8 mouse cellular contexts compared by ENCODE assay signal in the genomic region with DNA sequence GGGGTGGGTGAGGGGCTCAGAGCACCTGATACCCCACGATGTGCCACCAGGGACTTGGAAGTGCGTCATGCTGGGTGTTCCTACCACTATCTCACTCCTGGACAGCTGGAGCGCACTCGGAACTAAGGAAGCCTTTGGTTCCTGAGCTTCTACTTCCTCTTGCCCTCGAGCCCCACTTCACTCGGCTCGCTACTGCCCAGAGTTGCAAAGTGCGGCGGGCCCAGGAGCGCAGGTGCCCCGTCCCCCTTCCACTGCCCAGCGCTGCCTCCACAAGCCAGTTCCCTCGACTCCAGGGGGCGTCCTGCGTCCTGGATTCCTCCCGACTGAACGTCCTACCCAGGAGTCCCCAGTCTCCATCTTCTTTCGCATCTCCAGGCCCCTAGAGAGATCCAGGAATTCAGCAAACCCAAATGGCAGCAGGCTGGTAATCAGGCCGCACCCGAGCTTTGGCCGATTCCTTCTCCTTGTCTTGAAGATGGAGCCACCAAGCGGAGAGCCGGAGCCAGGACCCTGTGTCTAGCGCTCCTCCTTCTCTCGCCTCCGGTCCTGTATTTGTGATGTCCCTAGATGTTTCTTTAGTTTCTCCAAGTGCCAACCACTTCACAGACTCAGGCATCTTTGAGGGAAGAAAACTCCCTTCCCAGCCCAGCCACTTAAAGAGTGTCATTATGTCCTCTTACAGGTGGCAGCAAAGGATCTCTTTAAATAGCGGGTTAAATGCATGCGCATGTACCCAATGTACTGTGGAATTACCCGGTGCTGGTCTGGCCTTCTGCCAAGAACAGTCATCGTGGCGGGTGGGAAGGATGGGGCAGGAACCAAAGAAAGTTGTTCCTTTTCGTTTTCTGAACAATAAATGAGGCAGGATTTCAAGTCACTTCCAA. TPM values are rescaled to one million over a fixed set of nuclear protein-coding genes. Genes with fewer than 3 reads are reported as not detected.
A peak's percentile ranks its signal among the peaks of the same experiment; 100 is the strongest.
DNase-seq lines count a peak whose midpoint lies in the region; ATAC-seq and TF ChIP-seq lines count a peak whose summit lies in the region.

No protein-coding gene starts in this region.

- peak; percentile 79 for TF ChIP-seq CTCF in C2C12 (IDR thresholded peaks at IDR 0.05; ENCODE audit: control insufficient read depth, insufficient read depth, insufficient read length)

- no peaks in the 10 kb centered on the region for H3K9me3 ChIP-seq in embryonic facial prominence, embryonic 13.5 days
- H3K9me3 ChIP-seq in heart, embryonic 11.5 days (replicated peaks; ENCODE audit: control insufficient read depth, low read length) = no peaks in the 10 kb centered on the region
- H3K9me3 ChIP-seq in kidney, embryonic 15.5 days (replicated peaks) = no peaks in the 10 kb centered on the region
- H3K9me3 ChIP-seq in liver, embryonic 12.5 days (replicated peaks) = no peaks in the 10 kb centered on the region
- no peaks in the 10 kb centered on the region for H3K9me3 ChIP-seq in stomach, embryonic 15.5 days

- peak overlapping the region; percentile 90 for H3K9ac ChIP-seq in embryonic facial prominence, embryonic 13.5 days
- H3K9ac ChIP-seq in heart, embryonic 11.5 days (ENCODE audit: low read depth, low read length) = peak overlapping the region; percentile 99
- peak overlapping the region; percentile 90 for H3K9ac ChIP-seq in kidney, embryonic 15.5 days
- peak overlapping the region; percentile 83 for H3K9ac ChIP-seq in liver, embryonic 12.5 days
- peak overlapping the region; percentile 84 for H3K9ac ChIP-seq in stomach, embryonic 15.5 days

- peak; percentile 43; the same call in 1 of the 2 replicates for ATAC-seq in embryonic facial prominence, embryonic 13.5 days (ENCODE audit: insufficient number of reproducible peaks, insufficient read depth, low FRiP score, low TSS enrichment, low read depth)
- ATAC-seq in heart, embryonic 11.5 days (replicated peaks; ENCODE audit: insufficient number of reproducible peaks, low FRiP score, low TSS enrichment) = peak; percentile 51
- peak; percentile 49 for ATAC-seq in kidney, embryonic 15.5 days (replicated peaks; ENCODE audit: low FRiP score)
- ATAC-seq in liver, embryonic 12.5 days = peak; percentile 33
- ATAC-seq in stomach, embryonic 15.5 days (ENCODE audit: insufficient read depth, low FRiP score, low read depth) = peak; percentile 40

- H3ac ChIP-seq in C2C12 (ENCODE audit: control insufficient read depth, insufficient read length, low read depth) = peak overlapping the region; percentile 74

- peaks cover 18% of the 10 kb centered on the region; the same call in 1 of the 2 replicates for H3K4me1 ChIP-seq in embryonic facial prominence, embryonic 13.5 days
- peaks cover 9% of the 10 kb centered on the region for H3K4me1 ChIP-seq in heart, embryonic 11.5 days (ENCODE audit: control insufficient read depth, insufficient read depth, low read length)
- peaks cover 32% of the 10 kb centered on the region for H3K4me1 ChIP-seq in kidney, embryonic 15.5 days
- peaks cover 27% of the 10 kb centered on the region for H3K4me1 ChIP-seq in liver, embryonic 12.5 days
- peaks cover 13% of the 10 kb centered on the region for H3K4me1 ChIP-seq in stomach, embryonic 15.5 days

- H3K36me3 ChIP-seq in C2C12 (ENCODE audit: control insufficient read depth, insufficient read depth) = peaks cover 6% of the 10 kb centered on the region
- H3K36me3 ChIP-seq in embryonic facial prominence, embryonic 13.5 days = no peaks in the 10 kb centered on the region
- H3K36me3 ChIP-seq in heart, embryonic 11.5 days (ENCODE audit: control insufficient read depth, insufficient read depth, low read length) = 0 out of 2 replicates have a peak, but pooled peaks cover 3% of the 10 kb centered on the region
- no peaks in the 10 kb centered on the region for H3K36me3 ChIP-seq in kidney, embryonic 15.5 days
- peaks cover 6% of the 10 kb centered on the region; the same call in 1 of the 2 replicates for H3K36me3 ChIP-seq in liver, embryonic 12.5 days
- no peaks in the 10 kb centered on the region for H3K36me3 ChIP-seq in stomach, embryonic 15.5 days

- no peaks in the 10 kb centered on the region for H3K27me3 ChIP-seq in C2C12 (ENCODE audit: control insufficient read depth, insufficient read depth, insufficient read length)
- 0 out of 2 replicates have a peak, but pooled peaks cover 4% of the 10 kb centered on the region for H3K27me3 ChIP-seq in embryonic facial prominence, embryonic 13.5 days
- no peaks in the 10 kb centered on the region for H3K27me3 ChIP-seq in heart, embryonic 11.5 days (ENCODE audit: control insufficient read depth, insufficient read depth, low read length)
- H3K27me3 ChIP-seq in kidney, embryonic 15.5 days = no peaks in the 10 kb centered on the region
- H3K27me3 ChIP-seq in liver, embryonic 12.5 days (replicated peaks) = peaks cover 13% of the 10 kb centered on the region
- H3K27me3 ChIP-seq in stomach, embryonic 15.5 days (replicated peaks) = no peaks in the 10 kb centered on the region

- H3K4me2 ChIP-seq in embryonic facial prominence, embryonic 13.5 days = peak overlapping the region; percentile 99
- peak overlapping the region; percentile 99 for H3K4me2 ChIP-seq in heart, embryonic 11.5 days
- peak overlapping the region; percentile 95 for H3K4me2 ChIP-seq in kidney, embryonic 15.5 days
- peak overlapping the region; percentile 98 for H3K4me2 ChIP-seq in liver, embryonic 12.5 days
- H3K4me2 ChIP-seq in stomach, embryonic 15.5 days = peak overlapping the region; percentile 100

- H3K79me2 ChIP-seq in C2C12 (ENCODE audit: control insufficient read depth, insufficient read depth) = peaks cover 44% of the 10 kb centered on the region

- H3K4me3 ChIP-seq in C2C12 (ENCODE audit: insufficient read depth, poor library complexity, severe bottlenecking) = peak overlapping the region; percentile 59
- peak overlapping the region; percentile 82 for H3K4me3 ChIP-seq in embryonic facial prominence, embryonic 13.5 days
- H3K4me3 ChIP-seq in heart, embryonic 11.5 days (ENCODE audit: low read depth, low read length) = peak overlapping the region; percentile 87
- H3K4me3 ChIP-seq in kidney, embryonic 15.5 days (replicated peaks) = peak overlapping the region; percentile 82
- H3K4me3 ChIP-seq in liver, embryonic 12.5 days = peak overlapping the region; percentile 77
- peak overlapping the region; percentile 82 for H3K4me3 ChIP-seq in stomach, embryonic 15.5 days (replicated peaks)

- H3K79me3 ChIP-seq in C2C12 (ENCODE audit: low read depth) = peaks cover 23% of the 10 kb centered on the region

- DNase-seq in adrenal gland, postnatal 25 days = peak; percentile 69
- DNase-seq in naive thymus-derived CD4-positive, alpha-beta T cell, adult 2 months (ENCODE audit: low read depth) = peak; percentile 88

- peak overlapping the region; percentile 91 for H3K27ac ChIP-seq in embryonic facial prominence, embryonic 13.5 days
- peak overlapping the region; percentile 97 for H3K27ac ChIP-seq in heart, embryonic 11.5 days (ENCODE audit: low read depth, low read length)
- H3K27ac ChIP-seq in kidney, embryonic 15.5 days = peak overlapping the region; percentile 95
- peak overlapping the region; percentile 81 for H3K27ac ChIP-seq in liver, embryonic 12.5 days
- H3K27ac ChIP-seq in stomach, embryonic 15.5 days = peak overlapping the region; percentile 92

- WGBS in embryonic facial prominence, embryonic 13.5 days = under 1% methylated on average over 32 of the region's 32 CpGs
- WGBS in heart, embryonic 11.5 days (ENCODE audit: insufficient replicate concordance) = 4% methylated on average over 32 of the region's 32 CpGs
- 2% methylated on average over 32 of the region's 32 CpGs for WGBS in kidney, embryonic 15.5 days
- 7% methylated on average over 32 of the region's 32 CpGs for WGBS in liver, embryonic 12.5 days (ENCODE audit: insufficient replicate concordance)
- WGBS in stomach, embryonic 15.5 days = 2% methylated on average over 32 of the region's 32 CpGs

TF ChIP-seq in C2C12, 6 proteins besides CTCF, POLR2A, EP300 and RAD21:
- TF ChIP-seq MYOD1 (IDR thresholded peaks at IDR 0.05; ENCODE audit: control insufficient read depth, insufficient read length, low read depth) (no peak), MYOG (IDR thresholded peaks at IDR 0.05; ENCODE audit: control insufficient read depth, extremely low read depth, insufficient read length) (no peak), CEBPB (IDR thresholded peaks at IDR 0.05; ENCODE audit: low read depth) (no peak), FOSL1 (IDR thresholded peaks at IDR 0.05; ENCODE audit: insufficient read depth, low read length, poor library complexity, severe bottlenecking) (no peak), MAX (IDR thresholded peaks at IDR 0.05) (no peak), USF1 (IDR thresholded peaks at IDR 0.05; ENCODE audit: low read depth) (no peak)

RNA-seq across cellular contexts. Expression of a gene that starts 0.7 kb away (rescaled TPM):
- polyA plus RNA-seq in C2C12 (2012; fragmentation: generic; extraction: Trizol) = 9.9 TPM
- total RNA-seq in adrenal gland, postnatal 25 days (2021) = 38.5 and 53.8 TPM in 2 replicates
- polyA plus RNA-seq in embryonic facial prominence, embryonic 13.5 days (2015; fragmentation: Nextera tagmentation; extraction: Ambion mirVana) = 3.7 and 3.9 TPM in 2 replicates
- 6.0 and 8.4 TPM in 2 replicates for polyA plus RNA-seq in heart, embryonic 11.5 days (2014; fragmentation: Nextera tagmentation; extraction: Ambion mirVana)
- 3.0 and 4.6 TPM in 2 replicates for polyA plus RNA-seq in kidney, embryonic 15.5 days (2015; fragmentation: Nextera tagmentation; extraction: Ambion mirVana)
- 1.0 and 1.7 TPM in 2 replicates for polyA plus RNA-seq in liver, embryonic 12.5 days (2016; fragmentation: Nextera tagmentation; extraction: Ambion mirVana)
- polyA plus RNA-seq in stomach, embryonic 15.5 days (2015; fragmentation: Nextera tagmentation; extraction: Ambion mirVana) = 3.6 and 5.0 TPM in 2 replicates

Comparison
In these comparisons a context has a peak if more than half of its experiments do, and no peak if none do; other contexts are left out.
1. Peak in every context shown above with its lines: DNase-seq, ATAC-seq, H3K4me3 ChIP-seq and H3K27ac ChIP-seq.